Mouse (Mus musculus): ENCODE measurements around the gene Gm42791. TPM values are rescaled to one million over a fixed set of nuclear protein-coding genes. Genes with fewer than 3 reads are reported as not detected.

Gene Gm42791
- polyA plus RNA-seq, 1 experiment: not detected

GRCm38 (mm10) chr5:148867171-148867570, 127.8 kb downstream of the Gm42791 start:
- DNase-seq: no peak
- no peak overlapping the region for H3K4me3 ChIP-seq (replicated peaks; ENCODE audit: extremely low read depth, low read depth, low read length)
- H3K4me1 ChIP-seq (ENCODE audit: control insufficient read depth, insufficient read depth, low read length): no peaks in the 10 kb centered on the region; the same call in 1 of the 2 replicates
- 43% methylated on average over 7 of the region's 7 CpGs for WGBS
- TF ChIP-seq POLR2A (IDR thresholded peaks at IDR 0.05; ENCODE audit: borderline replicate concordance, extremely low read depth, low read depth, low read length) (no peak), CTCF (IDR thresholded peaks at IDR 0.05; ENCODE audit: insufficient read depth, low read length) (no peak)

GRCm38 (mm10) chr5:148866571-148866970, 128.4 kb downstream of the Gm42791 start:
- H3K4me3 ChIP-seq (replicated peaks; ENCODE audit: extremely low read depth, low read depth, low read length): no peak overlapping the region
- no peak for DNase-seq
- WGBS: 26% methylated on average over 10 of the region's 10 CpGs
- H3K4me1 ChIP-seq (ENCODE audit: control insufficient read depth, insufficient read depth, low read length): no peaks in the 10 kb centered on the region; the same call in 1 of the 2 replicates
- no peak for TF ChIP-seq POLR2A (IDR thresholded peaks at IDR 0.05; ENCODE audit: borderline replicate concordance, extremely low read depth, low read depth, low read length)
- TF ChIP-seq CTCF (IDR thresholded peaks at IDR 0.05; ENCODE audit: insufficient read depth, low read length): no peak

- no peak for TF ChIP-seq POLR2A (IDR thresholded peaks at IDR 0.05; ENCODE audit: borderline replicate concordance, extremely low read depth, low read depth, low read length)
- TF ChIP-seq CTCF (IDR thresholded peaks at IDR 0.05; ENCODE audit: insufficient read depth, low read length): no peak
- Histone ChIP-seq H3K4me1 (ENCODE audit: control insufficient read depth, insufficient read depth, low read length) (no peaks in the 10 kb centered on the region; the same call in 1 of the 2 replicates), H3K4me3 (replicated peaks; ENCODE audit: extremely low read depth, low read depth, low read length) (no peak overlapping the region)
- no peak for DNase-seq
- 75% methylated on average over 6 of the region's 6 CpGs for WGBS
These were observed 131.5 kb downstream of the Gm42791 start for GRCm38 (mm10) chr5:148863409-148863808.

GRCm38 (mm10) chr5:148862853-148863252, 132.1 kb downstream of the Gm42791 start:
- H3K4me3 ChIP-seq (replicated peaks; ENCODE audit: extremely low read depth, low read depth, low read length): no peak overlapping the region
- DNase-seq: no peak
- no peaks in the 10 kb centered on the region; the same call in 1 of the 2 replicates for H3K4me1 ChIP-seq (ENCODE audit: control insufficient read depth, insufficient read depth, low read length)
- TF ChIP-seq POLR2A (IDR thresholded peaks at IDR 0.05; ENCODE audit: borderline replicate concordance, extremely low read depth, low read depth, low read length) (no peak), CTCF (IDR thresholded peaks at IDR 0.05; ENCODE audit: insufficient read depth, low read length) (no peak)
- 73% methylated on average over 10 of the region's 10 CpGs for WGBS

- Histone ChIP-seq H3K4me3 (replicated peaks; ENCODE audit: extremely low read depth, low read depth, low read length) (no peak overlapping the region), H3K4me1 (ENCODE audit: control insufficient read depth, insufficient read depth, low read length) (no peaks in the 10 kb centered on the region; the same call in 1 of the 2 replicates)
- DNase-seq: no peak
- TF ChIP-seq POLR2A (IDR thresholded peaks at IDR 0.05; ENCODE audit: borderline replicate concordance, extremely low read depth, low read depth, low read length): no peak
- TF ChIP-seq CTCF (IDR thresholded peaks at IDR 0.05; ENCODE audit: insufficient read depth, low read length): no peak
- WGBS: 49% methylated on average over 8 of the region's 8 CpGs
These were observed 132.8 kb downstream of the Gm42791 start for GRCm38 (mm10) chr5:148862136-148862535.

- Histone ChIP-seq H3K4me3 (replicated peaks; ENCODE audit: extremely low read depth, low read depth, low read length) (no peak overlapping the region), H3K4me1 (ENCODE audit: control insufficient read depth, insufficient read depth, low read length) (no peaks in the 10 kb centered on the region)
- TF ChIP-seq POLR2A (IDR thresholded peaks at IDR 0.05; ENCODE audit: borderline replicate concordance, extremely low read depth, low read depth, low read length) (no peak), CTCF (IDR thresholded peaks at IDR 0.05; ENCODE audit: insufficient read depth, low read length) (no peak)
- no peak for DNase-seq
- WGBS: 70% methylated on average over 3 of the region's 3 CpGs
These were observed 137.4 kb downstream of the Gm42791 start for GRCm38 (mm10) chr5:148857522-148857921.

GRCm38 (mm10) chr5:148855047-148855446, 139.9 kb downstream of the Gm42791 start:
- DNase-seq: no peak
- WGBS: 79% methylated on average over 8 of the region's 8 CpGs
- H3K4me1 ChIP-seq (ENCODE audit: control insufficient read depth, insufficient read depth, low read length): no peaks in the 10 kb centered on the region
- no peak for TF ChIP-seq POLR2A (IDR thresholded peaks at IDR 0.05; ENCODE audit: borderline replicate concordance, extremely low read depth, low read depth, low read length)
- TF ChIP-seq CTCF (IDR thresholded peaks at IDR 0.05; ENCODE audit: insufficient read depth, low read length): no peak
- H3K4me3 ChIP-seq (replicated peaks; ENCODE audit: extremely low read depth, low read depth, low read length): no peak overlapping the region

GRCm38 (mm10) chr5:148854166-148854565, 140.8 kb downstream of the Gm42791 start:
- H3K4me3 ChIP-seq (replicated peaks; ENCODE audit: extremely low read depth, low read depth, low read length): no peak overlapping the region
- no peak for DNase-seq
- no peaks in the 10 kb centered on the region for H3K4me1 ChIP-seq (ENCODE audit: control insufficient read depth, insufficient read depth, low read length)
- WGBS: 38% methylated on average over 5 of the region's 5 CpGs
- TF ChIP-seq POLR2A (IDR thresholded peaks at IDR 0.05; ENCODE audit: borderline replicate concordance, extremely low read depth, low read depth, low read length) (no peak), CTCF (IDR thresholded peaks at IDR 0.05; ENCODE audit: insufficient read depth, low read length) (no peak)

- DNase-seq: no peak
- Histone ChIP-seq H3K4me3 (replicated peaks; ENCODE audit: extremely low read depth, low read depth, low read length) (no peak overlapping the region), H3K4me1 (ENCODE audit: control insufficient read depth, insufficient read depth, low read length) (no peaks in the 10 kb centered on the region)
- WGBS: 68% methylated on average over 6 of the region's 6 CpGs
- TF ChIP-seq POLR2A (IDR thresholded peaks at IDR 0.05; ENCODE audit: borderline replicate concordance, extremely low read depth, low read depth, low read length): no peak
- TF ChIP-seq CTCF (IDR thresholded peaks at IDR 0.05; ENCODE audit: insufficient read depth, low read length): no peak
These were observed 145.4 kb downstream of the Gm42791 start for GRCm38 (mm10) chr5:148849516-148849915.

- WGBS: 95% methylated on average over 5 of the region's 5 CpGs
- TF ChIP-seq POLR2A (IDR thresholded peaks at IDR 0.05; ENCODE audit: borderline replicate concordance, extremely low read depth, low read depth, low read length) (no peak), CTCF (IDR thresholded peaks at IDR 0.05; ENCODE audit: insufficient read depth, low read length) (no peak)
These were observed 147.9 kb downstream of the Gm42791 start for GRCm38 (mm10) chr5:148847032-148847431.

More at GRCm38 (mm10) chr5:148847032-148847431, 147.9 kb downstream of the Gm42791 start:
- Histone ChIP-seq H3K4me1 (ENCODE audit: control insufficient read depth, insufficient read depth, low read length) (no peaks in the 10 kb centered on the region), H3K4me3 (replicated peaks; ENCODE audit: extremely low read depth, low read depth, low read length) (no peak overlapping the region)
- no peak for DNase-seq

Other genes with a start within 250 kb of the Gm42791 start
- 5.1 TPM in 2 replicates for gene Katnal1, start 65.8 kb downstream of the Gm42791 start, polyA plus RNA-seq (2012; rRNA removed)
- 6.2 and 10.5 TPM in 2 replicates for gene Uspl1, start 189.2 kb upstream of the Gm42791 start, polyA plus RNA-seq (2012; rRNA removed)
- gene Hmgb1, start 189.3 kb upstream of the Gm42791 start, polyA plus RNA-seq (2012; rRNA removed): 34.7 and 38.2 TPM in 2 replicates

Data from lung, adult 2 months (tissue).